Mouse (Mus musculus) central nervous system, embryonic 11.5 days (tissue): Measurements from ENCODE around the gene Fgd6. TPM values are rescaled to one million over a fixed set of nuclear protein-coding genes. Genes with fewer than 3 reads are reported as not detected.

Experiments
- polyA plus RNA-seq: library from polyadenylated mRNA; depleted of rRNA; stranded (reverse); fragments of >200 nt; gene quantifications from 2 replicates; pipeline ENCODE4 v1.2.3, GENCODE M21; 2012; rRNA removed

Gene Fgd6
- polyA plus RNA-seq = 5.4 and 7.3 TPM in 2 replicates

GRCm38 (mm10) chr10:94035658-94036374 is at the start of gene Fgd6, which contains the start of gene Vezt:
TSS of gene Fgd6 (plus strand) at chr10:94036001.
TSS of gene Vezt (minus strand) at chr10:94035817.

GRCm38 (mm10) chr10:94147756-94148531 is 112.1 kb downstream of the Fgd6 start, which contains the start of gene Nr2c1:
TSS of gene Nr2c1 (plus strand) at chr10:94148023.

Other genes starting within 250 kb of the Fgd6 start
- 4.5 and 7.1 TPM in 2 replicates for gene Usp44, start 204.4 kb upstream of the Fgd6 start, polyA plus RNA-seq
- 218 and 495 TPM in 2 replicates for gene Metap2, start 138.9 kb upstream of the Fgd6 start, polyA plus RNA-seq
- 27.9 and 35.5 TPM in 2 replicates for gene Vezt, start 184 bp upstream of the Fgd6 start, polyA plus RNA-seq
- gene Nr2c1, start 112.0 kb downstream of the Fgd6 start, polyA plus RNA-seq = 7.1 and 11.5 TPM in 2 replicates
- gene Ndufa12, start 162.7 kb downstream of the Fgd6 start, polyA plus RNA-seq = 174 and 308 TPM in 2 replicates